Mouse (Mus musculus) megakaryocyte, adult 5-6 weeks (primary cell): ENCODE data around the gene Grik5. TPM values are rescaled to one million over a fixed set of nuclear protein-coding genes. Genes with fewer than 3 reads are reported as not detected.
"Not testable (repeated sequence)": the region's sequence is repeated elsewhere in the genome, so short reads cannot be mapped to it uniquely, and the experiment has no call there.

Source experiments
- ATAC-seq: 2 replicates; pipeline ENCODE4 v1.8.0; 2016; ENCODE audit warnings: mild to moderate bottlenecking, inconsistent platforms; ENCODE audit not compliant: poor library complexity, severe bottlenecking
- total RNA-seq, 2 experiments: library from RNA; stranded (forward) in 1 of 2; stranded (reverse) in 1 of 2; fragments of 153-499, 151-499 nt in 1 of 2; fragments of 221-1000, 200-1000 nt in 1 of 2; gene quantifications; 2 replicates each; pipeline versions ENCODE4 v1.2.3 to v1.2.4; 2015 to 2017

The Grik5 gene
- total RNA-seq, 2 experiments from 2014 or later, result 1.1 to 2.6 TPM

DNA sequence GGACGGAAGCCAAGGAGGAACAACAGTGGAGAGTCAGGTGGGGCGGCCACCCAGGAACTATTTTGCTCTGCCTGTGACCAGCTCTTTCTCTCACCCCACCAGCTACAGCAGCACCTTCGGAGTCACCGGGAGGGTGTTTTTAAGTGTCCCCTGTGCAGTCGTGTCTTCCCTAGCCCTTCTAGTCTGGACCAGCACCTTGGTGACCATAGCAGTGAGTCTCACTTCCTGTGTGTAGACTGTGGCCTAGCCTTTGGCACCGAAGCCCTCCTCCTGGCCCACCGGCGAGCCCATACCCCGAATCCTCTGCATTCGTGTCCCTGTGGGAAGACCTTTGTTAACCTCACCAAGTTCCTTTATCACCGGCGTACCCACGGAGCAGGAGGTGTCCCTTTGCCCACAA lies 8.3 kb upstream of the Grik5 start:
- no peak for ATAC-seq

DNA sequence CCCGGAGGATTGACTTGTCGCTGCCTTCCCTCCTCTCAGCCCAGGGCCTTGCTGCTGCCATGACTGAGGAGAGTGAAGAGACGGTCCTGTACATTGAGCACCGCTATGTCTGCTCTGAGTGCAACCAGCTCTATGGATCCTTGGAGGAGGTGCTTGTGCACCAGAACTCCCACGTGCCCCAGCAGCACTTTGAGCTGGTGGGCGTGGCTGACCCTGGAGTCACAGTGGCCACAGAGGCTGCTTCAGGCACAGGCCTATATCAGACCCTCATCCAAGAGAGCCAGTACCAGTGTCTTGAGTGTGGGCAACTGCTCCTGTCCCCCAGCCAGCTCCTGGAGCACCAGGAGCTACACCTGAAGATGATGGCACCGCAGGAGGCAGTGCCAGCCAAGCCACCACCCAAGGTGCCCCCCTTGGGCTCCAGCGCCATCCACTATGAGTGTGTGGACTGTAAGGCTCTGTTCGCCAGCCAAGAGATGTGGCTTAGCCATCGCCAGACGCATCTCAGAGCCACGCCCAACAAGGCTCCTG lies 7.4 kb upstream of the Grik5 start:
- no peak for ATAC-seq

DNA sequence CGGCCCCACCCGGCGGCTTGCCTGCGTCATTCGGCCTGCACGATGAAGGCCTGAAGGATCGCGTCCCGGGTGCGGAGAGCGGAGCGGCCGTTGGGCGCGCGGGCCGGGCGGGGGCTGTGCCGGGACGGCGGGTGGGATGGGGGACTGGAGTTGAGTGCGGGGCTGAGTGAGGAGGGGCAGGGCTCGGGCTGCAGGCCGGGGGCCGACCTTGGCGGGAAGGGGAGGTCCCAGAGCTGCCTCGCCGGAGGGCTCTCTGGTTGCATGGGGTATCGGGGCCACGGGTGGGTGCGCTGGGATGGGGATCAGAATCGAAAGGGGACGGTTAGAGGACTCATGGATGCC lies 5.2 kb upstream of the Grik5 start:
- ATAC-seq, result no peak

DNA sequence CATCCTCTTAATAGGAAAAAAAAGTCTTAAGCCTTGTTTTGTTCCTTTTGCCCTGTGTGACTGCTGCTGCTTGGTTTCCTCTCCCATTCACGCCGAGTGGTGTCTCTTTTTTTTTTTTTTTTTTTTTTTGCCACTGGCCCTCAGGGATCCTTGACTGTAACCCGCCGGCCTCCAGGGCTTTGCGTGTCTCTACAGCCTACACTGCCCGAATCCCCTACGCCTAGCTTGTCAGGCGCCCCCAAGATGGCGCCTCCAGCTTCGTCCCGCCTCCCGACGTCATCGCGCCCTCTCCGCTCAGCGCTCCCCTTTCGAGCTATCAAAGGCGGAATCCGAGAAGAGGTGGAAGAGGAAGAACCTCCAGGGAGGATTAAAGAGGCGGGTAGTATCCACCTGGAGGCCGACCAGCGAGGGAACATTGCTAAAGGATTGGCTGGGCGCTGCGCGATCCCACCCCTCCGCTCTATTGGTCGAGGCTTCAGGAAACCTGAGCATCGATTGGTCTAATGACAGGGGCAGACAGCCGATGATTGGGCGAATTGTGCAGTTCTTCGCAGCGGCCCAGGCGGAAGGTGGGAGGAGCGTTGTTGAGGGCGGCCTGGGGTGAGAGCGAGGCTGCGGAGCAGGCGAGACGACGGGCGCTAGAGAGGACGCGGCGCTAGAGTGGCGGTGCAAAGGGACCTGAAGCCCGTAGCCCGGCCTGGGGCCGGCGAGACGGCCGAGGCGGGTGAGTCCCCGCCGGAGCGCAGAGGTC lies 4.7 kb upstream of the Grik5 start:
- peak; percentile 93 for ATAC-seq

DNA sequence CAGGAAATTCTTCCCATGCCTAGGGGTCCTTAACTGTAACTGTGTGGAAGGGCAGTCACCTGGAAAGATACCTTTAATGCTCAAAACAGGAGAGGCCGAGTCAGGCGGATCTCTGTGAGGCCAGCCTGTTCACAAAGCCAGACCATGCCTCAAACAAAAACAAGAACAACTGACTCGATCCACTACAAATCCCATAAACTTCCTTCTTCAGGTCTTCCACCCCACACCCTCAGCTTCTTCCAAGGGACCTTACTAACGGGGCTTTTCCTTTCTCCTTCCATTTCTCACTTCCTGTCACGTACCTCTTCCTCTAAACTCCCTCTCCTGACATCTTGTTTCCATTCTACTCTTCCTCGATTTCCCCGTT lies 4.1 kb upstream of the Grik5 start:
- ATAC-seq, result no peak

DNA sequence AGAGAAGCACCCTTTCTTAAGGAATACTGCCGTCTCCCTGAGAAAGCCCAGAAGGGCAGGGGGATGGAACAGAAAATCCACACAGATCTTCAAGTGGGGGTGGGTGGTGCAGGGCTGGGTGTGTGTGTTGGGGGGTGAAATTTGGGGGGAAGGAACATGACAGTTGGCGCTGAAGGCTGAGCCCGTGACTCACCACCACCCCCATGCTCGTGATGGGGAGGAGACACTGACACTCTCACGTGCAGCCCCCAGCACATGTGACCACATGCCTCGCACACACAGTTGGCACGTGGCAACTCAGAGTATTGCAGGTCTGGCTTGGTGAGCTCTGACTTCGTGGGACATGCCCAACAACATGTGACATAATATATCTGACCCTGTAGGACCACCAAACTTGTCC lies 1.8 kb upstream of the Grik5 start:
- no peak for ATAC-seq

DNA sequence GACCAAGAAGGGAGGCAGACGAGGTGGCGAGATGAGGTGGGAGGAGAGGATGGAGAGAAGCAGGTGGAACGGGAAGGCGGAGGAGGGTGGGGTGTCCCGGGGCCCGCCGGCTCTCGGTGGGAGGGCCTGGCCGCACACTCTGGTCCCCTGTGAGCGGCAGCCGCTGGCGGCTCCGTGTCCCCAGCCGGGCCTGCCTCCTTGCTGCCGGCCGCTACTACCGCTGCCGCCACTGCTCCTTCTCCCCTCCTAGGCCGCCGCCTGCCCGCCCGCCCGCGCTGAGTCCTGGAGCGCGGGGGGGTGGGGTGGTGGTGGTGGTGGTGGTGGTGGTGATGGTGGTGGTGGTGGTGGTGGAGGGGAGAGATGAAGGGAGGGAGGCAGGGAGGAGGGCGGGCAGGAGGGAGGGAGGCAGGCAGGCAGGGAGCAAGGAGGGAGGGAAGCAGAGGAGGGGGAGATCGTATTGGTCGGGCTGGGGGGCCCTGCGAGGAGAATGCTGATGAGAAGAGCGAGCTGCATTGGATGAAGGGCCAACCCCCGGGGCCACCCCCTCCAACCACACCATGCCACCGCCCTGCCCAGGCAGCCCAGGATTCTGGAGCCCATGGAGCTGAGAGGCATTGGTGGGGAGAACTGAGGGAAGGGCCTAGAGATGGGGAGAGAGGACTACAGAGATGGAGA lies 707 bp upstream of the Grik5 start:
- no peak for ATAC-seq

DNA sequence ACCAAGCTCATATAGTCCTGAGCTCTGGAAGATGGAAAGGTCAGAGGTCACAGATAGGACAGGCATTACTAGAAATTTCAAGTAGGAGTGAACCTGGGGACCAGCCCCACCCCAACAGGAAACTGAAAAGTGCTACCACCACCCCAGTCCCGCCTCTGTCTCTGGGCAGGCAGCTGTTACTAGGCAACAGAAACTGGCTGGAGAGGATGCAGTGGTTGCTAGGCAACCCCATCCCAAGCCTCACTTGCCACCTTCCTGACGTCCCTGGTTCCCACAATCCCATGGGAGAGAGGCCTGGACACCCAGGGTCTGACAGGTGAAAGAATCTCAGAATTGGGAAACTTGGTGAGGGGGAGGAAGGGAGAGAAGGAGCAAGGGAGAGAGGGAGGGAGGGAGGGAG lies 3.4 kb downstream of the Grik5 start:
- ATAC-seq, result no peak

DNA sequence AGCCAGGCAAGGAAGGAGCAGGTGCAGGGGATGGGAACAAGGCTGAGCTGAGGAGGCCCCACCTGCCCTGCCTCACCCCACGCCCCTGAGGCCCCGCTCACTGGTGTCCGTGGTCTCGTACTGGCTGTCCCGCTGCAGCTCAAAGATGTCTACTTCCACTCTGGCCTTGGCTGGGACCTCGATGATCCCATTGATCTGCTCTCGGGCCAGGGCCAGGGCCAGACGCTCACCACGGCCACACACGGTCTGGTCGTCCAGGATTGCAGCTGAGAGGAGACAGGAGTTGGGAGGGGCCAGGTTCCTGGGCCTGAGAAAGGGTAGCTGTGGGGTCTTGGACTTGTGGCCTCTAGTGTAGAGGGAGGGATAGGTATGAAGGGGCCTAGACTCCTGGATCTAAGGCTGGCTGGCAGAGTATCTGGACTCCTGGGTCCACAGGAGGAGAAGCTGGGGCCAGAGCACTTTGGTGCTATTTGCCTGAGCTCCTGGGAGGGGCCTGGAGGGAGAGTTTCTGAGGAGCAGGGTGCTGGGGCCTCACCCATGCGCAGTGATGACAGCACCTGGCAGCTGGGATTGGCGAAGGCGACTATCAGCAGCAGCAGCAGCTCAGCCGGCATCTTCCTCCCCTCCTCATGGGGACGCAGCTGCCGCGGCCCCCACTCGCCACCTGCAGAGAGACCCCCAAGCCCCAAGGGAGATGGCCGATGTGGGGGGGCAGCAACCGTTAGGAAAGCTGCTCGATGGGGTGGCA lies 4.1 kb downstream of the Grik5 start:
- no peak for ATAC-seq

DNA sequence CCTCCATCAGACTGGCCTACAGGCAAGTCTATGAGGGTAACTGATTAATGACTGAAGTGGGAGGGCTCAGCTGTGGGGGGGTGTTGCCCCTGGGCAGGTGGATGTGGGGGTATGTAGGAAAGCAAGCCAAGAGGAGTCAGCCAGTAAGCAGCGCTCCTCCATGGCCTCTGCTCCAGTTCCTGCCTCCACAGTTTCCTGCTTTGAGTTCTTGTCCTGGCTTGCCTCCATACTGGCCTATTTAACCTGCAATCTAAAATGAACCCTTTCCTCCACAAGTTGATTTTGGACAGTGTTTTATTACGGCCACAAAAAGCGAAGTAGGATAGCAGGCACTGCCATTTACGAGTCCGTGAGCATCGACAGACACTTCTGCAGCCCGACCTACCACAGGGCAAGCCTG lies 4.8 kb downstream of the Grik5 start:
- ATAC-seq, result no peak

DNA sequence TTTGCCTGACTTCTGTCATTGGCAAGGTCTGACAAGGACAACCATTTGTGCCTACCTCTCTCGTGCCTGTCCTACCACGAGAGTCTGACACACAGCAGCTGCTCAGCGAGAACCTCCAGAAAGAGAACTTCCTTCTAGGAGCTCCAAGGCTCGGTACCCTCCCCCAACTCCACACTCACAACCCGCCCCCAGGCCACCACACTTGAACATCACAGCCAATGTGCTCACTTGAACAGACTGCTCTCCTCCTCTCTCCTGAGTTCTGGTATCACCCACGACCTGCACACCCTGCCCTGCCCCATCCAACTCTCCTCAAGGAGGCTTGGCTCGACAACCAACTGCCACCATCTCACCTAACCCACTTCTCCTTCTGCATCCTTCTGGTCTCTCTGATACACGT lies 8.2 kb downstream of the Grik5 start:
- no peak for ATAC-seq

DNA sequence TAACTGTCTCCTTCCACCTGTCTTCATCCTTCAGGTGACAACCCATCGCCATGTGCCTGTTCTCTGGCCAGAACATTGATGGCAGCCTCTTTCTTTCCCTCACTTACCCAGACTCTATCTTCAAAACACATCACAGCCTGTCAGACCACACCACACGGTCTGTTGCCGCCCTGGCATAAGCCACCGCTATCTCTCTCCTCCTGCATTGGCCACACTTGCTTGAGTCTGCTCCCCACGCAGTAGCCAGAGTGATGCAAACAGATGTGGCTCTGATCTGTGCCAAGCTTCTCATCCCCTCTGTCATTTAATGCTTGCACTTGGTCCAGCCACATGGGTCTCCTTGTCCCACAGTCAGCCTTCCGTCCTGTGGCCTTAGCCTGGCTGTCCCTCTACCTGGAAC lies 8.8 kb downstream of the Grik5 start:
- no peak for ATAC-seq

DNA sequence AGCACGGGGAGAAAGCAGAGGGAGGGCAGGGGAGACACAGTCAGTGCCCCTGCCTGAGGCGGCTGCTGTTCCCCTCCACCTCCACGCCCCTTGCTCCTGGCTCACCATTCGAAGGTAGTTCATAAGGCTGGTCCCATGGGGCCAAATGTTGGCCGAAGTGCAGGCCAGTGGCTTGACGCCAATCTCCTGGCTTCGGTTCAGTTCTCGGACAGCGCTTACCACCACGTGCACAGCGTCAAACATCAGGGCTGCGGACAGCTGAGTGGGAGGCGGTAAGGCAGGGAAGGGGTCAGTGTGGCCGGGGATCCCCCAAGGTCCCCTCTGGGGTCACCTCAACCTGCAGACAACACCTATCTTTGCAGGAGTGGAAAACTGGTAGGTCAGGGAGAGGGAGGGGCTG lies 13.3 kb downstream of the Grik5 start:
- ATAC-seq, result no peak

DNA sequence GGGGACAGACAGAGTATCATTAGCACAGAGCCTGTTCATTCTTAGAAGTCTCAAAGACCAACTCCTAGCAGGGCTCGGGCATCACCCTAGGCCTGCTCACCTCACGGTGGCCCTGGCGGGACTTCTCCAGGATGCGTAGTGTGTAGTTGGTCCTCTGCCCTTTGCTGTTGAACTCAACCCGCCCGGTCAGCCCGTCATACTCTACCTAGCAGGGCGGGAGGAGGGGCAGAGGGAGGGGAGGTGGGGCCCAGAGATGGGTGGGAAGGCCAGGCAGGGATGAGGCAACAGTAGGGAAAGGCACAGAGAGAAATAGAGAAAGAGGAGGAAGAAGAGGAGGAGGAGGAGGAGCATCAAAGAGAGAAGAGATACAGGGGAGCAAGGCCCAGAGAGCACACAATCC lies 13.8 kb downstream of the Grik5 start:
- ATAC-seq, result no peak

DNA sequence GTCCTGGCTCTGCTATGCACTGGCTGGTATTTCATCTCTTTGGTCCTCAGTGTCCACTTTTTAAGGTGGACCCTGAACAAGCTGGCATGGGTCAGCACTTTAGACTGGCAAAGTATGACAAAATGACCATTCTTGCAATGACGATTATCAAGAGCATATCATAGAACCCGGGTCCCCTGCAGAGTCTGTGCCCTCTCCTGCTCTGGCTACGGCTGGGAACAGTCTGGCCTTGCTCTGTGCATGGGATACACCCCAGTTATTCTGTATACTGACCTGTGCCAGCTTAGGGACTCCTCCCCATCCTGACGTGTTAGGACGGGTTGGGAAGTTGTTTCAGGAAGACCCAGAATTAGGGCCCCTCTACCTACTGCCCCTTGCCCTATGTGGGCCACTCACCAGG lies 14.3 kb downstream of the Grik5 start:
- no peak for ATAC-seq

DNA sequence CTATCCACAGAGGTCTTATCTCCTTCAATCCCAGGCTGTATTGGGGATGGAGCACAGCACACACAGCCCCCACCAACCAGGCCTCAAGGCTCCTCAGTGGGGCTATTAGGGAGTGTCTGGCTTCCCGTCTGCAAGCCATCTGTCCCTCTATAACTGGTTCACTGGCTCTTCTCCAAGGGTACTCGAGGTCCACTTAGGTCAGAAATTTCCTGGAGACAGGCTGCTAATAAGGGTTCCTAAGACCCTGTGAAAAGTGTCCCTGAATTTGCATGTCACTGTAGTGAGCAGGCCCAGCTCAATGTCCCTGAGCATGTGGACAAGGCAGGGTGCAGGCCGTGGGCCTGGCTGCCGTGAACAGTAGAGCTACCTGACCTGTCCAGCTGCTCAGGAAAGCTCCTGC lies 15.2 kb downstream of the Grik5 start:
- no peak for ATAC-seq

DNA sequence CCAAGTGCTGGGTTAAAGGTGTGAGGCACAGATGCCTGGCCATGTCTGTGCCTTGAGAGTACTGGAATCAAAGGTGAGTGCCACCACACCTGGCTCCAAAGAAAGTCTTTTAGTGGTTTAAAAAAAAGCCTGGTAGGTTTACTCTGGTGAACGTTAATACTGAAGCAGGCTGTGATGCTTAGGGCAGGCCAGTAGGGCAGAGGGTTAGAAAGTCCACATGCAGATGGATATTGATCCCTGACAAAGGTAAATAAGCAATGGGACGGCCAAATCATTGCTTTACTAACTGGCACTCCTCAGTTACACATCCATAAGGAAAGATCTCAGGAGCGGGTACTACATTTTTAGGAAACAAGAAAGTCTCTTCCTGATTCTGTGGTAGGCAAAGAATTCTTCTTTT lies 19.6 kb downstream of the Grik5 start:
- ATAC-seq, result no peak

DNA sequence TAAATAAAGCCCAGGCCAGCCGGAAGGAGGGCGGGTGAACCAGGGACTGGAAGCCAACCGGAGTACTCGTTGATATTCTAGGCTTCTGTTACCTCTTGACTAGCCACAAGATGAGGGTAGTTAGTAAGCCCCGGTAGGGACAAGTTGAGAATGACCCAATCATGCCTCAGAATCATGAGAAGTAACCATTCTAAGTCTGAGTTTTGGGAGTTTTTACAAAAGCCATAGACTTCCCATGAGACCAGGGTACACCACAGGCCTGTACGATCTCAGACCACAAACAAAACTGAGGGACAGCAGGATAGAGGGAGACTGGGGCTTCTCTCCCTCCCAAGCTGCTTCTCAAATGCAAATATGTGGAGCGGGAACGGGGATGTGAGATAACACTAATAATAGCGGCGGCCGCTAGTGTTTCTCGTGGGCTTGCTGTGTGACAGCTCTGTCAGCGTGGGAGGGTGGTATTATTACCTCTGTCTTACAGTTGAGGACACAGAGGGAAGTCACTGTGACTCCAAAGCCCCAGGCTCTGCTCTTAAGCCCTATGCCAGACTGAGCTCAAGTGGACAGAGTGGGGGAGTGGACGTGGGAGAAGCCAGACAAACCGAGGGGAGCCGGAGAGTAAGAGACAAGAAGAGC lies 22.7 kb downstream of the Grik5 start:
- no peak for ATAC-seq

DNA sequence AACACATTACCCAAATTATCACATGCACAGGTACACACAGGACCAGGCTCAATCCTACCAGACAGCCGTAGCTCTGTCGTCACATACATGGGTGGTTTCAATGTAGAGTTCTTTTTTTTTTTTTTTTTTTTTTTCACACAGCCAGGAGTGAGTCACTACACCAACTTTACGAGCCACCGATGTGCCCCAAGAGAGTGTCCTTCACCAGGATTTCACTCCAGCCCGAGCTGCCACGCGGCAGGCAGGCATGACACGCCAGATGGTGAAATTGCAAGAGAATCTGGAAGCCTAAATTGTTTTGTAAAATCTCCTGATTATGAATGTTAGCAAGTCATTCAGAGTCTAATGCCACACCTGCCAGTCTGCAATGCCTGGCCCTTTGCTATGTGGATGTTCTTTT lies 24.8 kb downstream of the Grik5 start:
- no peak for ATAC-seq

DNA sequence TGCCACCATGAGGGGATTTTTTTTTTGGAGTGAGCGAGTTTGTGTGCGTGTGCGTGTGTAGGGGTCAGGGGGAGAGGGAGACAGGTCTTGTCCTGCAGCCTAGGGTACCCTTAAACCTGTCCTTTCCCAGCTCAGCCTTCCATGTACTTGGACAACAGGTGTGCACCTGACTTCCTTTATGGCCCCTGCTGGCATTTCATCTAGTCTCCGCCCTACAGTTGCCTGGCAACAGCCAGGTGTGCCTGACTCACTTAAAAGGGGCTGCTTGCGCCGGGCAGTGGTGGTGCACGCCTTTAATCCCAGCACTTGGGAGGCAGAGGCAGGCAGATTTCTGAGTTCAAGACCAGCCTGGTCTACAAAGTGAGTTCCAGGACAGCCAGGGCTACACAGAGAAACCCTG lies 27.5 kb downstream of the Grik5 start:
- not testable (repeated sequence) for ATAC-seq

DNA sequence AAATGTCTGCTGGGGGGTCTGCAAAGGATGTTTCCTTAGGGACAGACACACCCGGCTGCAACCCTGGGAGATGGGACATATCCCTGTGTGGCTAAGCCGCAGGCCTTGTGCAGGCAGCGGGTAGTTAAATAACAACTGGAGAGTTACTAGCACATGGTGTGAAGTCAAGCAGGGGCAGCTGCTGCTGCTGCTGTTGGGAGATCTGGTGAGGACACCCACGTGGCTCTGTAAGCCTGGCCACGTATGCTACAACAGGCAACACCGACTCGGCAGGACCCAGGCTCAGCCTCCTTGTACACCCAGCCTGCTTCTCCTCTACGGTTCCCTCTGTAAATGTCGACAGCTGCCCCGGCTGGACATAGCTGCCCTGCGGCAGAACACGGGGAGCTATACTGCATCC lies 30.2 kb downstream of the Grik5 start:
- no peak for ATAC-seq

DNA sequence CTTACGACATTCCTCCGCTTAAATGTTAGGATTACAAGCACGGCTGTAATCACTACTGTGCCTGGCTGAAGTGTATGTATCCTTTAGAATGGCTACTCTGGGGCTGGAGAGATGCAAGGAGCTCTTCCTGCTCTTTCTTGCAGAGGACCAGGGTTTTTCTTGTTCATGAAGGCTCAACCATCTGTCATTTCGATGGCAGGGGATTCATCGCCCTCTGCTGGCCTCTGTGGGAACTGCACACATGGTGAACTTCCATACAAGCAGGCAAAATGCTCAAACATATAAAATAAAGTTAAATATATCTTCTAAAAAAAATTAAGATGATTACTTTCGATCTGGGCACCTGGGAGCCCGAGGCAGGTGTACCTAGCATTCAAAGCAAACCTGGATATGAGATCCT lies 36.2 kb downstream of the Grik5 start:
- peak; percentile 69 for ATAC-seq
